Mouse (Mus musculus) liver, embryonic 14.5 days (tissue): ENCODE data around the gene Gm3952.

Source experiments
- CTCF ChIP-seq: IDR thresholded peaks from 2 replicates; pipeline ENCODE4 v1.5.1; 2016; ENCODE audit warnings: antibody characterized with exemption, low read depth, control low read depth
- EP300 ChIP-seq: IDR thresholded peaks from 2 replicates; pipeline ENCODE4 v1.6.1; 2016; ENCODE audit warnings: antibody characterized with exemption, low read depth

GRCm38 (mm10) chr8:128716184-128716583 lies 82.3 kb downstream of the Gm3952 start:
- no peak for TF ChIP-seq CTCF
- TF ChIP-seq EP300, result no peak
